Mouse (Mus musculus): ENCODE data around the gene Smad6. TPM values are rescaled to one million over a fixed set of nuclear protein-coding genes. Genes with fewer than 3 reads are reported as not detected.
A peak's percentile ranks its signal among the peaks of the same experiment; 100 is the strongest.

The Smad6 gene
- polyA plus RNA-seq, 1 experiment from 2014 or later = 13.4 TPM

GRCm38 (mm10) chr9:63989214-63989613, 32.6 kb downstream of the Smad6 start:
- Histone ChIP-seq H3K36me3 (ENCODE audit: insufficient read depth, low read length) (peaks cover 8% of the 10 kb centered on the region; the same call in 1 of the 2 replicates), H3K9me3 (ENCODE audit: low read length) (no peaks in the 10 kb centered on the region), H3K4me2 (replicated peaks; ENCODE audit: low read depth, low read length) (no peak overlapping the region), H3K4me1 (ENCODE audit: insufficient read depth, low read depth, low read length) (peaks cover 19% of the 10 kb centered on the region), H3K27ac (ENCODE audit: low read length) (no peak overlapping the region; the same call in 1 of the 2 replicates), H3K27me3 (replicated peaks; ENCODE audit: insufficient read depth, low read length) (no peaks in the 10 kb centered on the region), H3K4me3 (ENCODE audit: low read depth, low read length) (no peak overlapping the region), H3K9ac (replicated peaks; ENCODE audit: low read depth) (no peak overlapping the region)
- WGBS = 50% methylated on average over 12 of the region's 12 CpGs
- DNase-seq (ENCODE audit: low spot score) = peak; percentile 62
- no peak for TF ChIP-seq CTCF (IDR thresholded peaks at IDR 0.05)
- ATAC-seq = peak; percentile 46

DNA sequence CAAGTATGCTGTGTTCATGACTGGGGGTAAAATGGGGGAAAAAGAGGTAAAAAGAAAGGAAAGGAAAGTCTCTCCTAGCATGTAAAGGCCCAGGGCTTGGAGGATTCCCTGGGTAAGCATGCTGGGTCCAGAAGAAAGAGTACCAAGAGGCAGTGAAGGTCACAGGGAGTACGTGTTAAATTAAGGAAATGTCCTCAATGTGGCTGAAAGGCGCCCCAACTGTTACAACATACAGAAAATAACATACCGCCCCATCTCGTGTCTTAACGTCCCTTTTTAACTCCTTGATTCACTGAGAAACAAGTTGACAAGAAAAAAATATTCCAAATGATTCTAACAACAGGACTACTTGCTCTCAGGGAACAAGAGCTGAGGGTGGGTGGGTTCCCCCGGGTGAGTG, 36.7 kb downstream of the Smad6 start:
- peaks cover 30% of the 10 kb centered on the region for H3K4me1 ChIP-seq (ENCODE audit: insufficient read depth, low read depth, low read length)
- 13% methylated on average over 6 of the region's 6 CpGs for WGBS
- no peak overlapping the region for H3K9ac ChIP-seq (replicated peaks; ENCODE audit: low read depth)
- TF ChIP-seq EP300 (IDR thresholded peaks at IDR 0.05) (peak; percentile 33; the same call in 1 of the 2 replicates), CTCF (IDR thresholded peaks at IDR 0.05) (no peak)
- 0 out of 2 replicates have a peak, but pooled peaks cover 4% of the 10 kb centered on the region for H3K36me3 ChIP-seq (ENCODE audit: insufficient read depth, low read length)
- no peaks in the 10 kb centered on the region for H3K27me3 ChIP-seq (replicated peaks; ENCODE audit: insufficient read depth, low read length)
- DNase-seq (ENCODE audit: low spot score) (peak; percentile 77), ATAC-seq (no peak)
- no peaks in the 10 kb centered on the region for H3K9me3 ChIP-seq (ENCODE audit: low read length)
- no peak overlapping the region for H3K4me3 ChIP-seq (ENCODE audit: low read depth, low read length)
- peak overlapping the region; percentile 90 for H3K27ac ChIP-seq (ENCODE audit: low read length)
- peak overlapping the region; percentile 5; the same call in 1 of the 2 replicates for H3K4me2 ChIP-seq (replicated peaks; ENCODE audit: low read depth, low read length)

DNA sequence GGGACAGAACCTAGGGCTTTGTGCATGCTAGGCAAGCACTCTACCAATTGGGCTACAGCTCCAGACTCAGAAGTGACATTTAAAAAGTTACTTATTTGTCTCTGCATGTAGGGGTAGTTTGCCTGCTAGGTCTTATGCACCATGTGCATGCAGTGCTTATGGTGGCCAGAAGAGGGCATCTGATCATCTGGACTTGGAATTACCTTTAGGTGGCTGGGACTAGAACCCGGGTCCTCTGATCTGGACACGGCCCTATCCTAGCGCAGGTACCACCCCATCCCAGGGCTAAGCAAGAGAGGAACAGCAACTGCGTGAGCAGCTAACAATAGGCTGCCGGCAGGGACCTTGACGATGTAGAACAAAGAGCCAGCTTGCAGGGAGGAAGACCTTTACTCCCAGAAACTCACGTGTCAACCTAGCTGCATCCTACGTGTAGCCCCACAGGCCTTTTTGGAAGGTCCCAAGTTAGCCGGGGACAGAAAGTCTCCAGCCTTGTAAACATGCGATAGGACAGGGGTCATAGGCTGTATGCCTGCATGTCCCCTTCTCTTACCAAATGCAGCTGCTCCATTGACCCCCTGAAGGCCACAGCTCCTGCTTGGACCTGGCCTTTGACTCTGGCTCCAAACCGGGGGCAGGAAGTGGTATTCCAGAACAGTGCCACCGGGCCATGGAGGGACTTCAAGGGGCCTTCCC, 38.8 kb downstream of the Smad6 start:
- Histone ChIP-seq H3K4me3 (ENCODE audit: low read depth, low read length) (no peak overlapping the region), H3K4me2 (replicated peaks; ENCODE audit: low read depth, low read length) (no peak overlapping the region), H3K9ac (replicated peaks; ENCODE audit: low read depth) (no peak overlapping the region), H3K27ac (ENCODE audit: low read length) (peak overlapping the region; percentile 90), H3K27me3 (replicated peaks; ENCODE audit: insufficient read depth, low read length) (no peaks in the 10 kb centered on the region), H3K4me1 (ENCODE audit: insufficient read depth, low read depth, low read length) (peaks cover 36% of the 10 kb centered on the region), H3K9me3 (ENCODE audit: low read length) (no peaks in the 10 kb centered on the region), H3K36me3 (ENCODE audit: insufficient read depth, low read length) (0 out of 2 replicates have a peak, but pooled peaks cover 4% of the 10 kb centered on the region)
- WGBS = 73% methylated on average over 12 of the region's 12 CpGs
- ATAC-seq (no peak), DNase-seq (ENCODE audit: low spot score) (no peak)
- no peak for TF ChIP-seq EP300 (IDR thresholded peaks at IDR 0.05)
- TF ChIP-seq CTCF (IDR thresholded peaks at IDR 0.05) = peak; percentile 71

- Histone ChIP-seq H3K36me3 (ENCODE audit: insufficient read depth, low read length) (0 out of 2 replicates have a peak, but pooled peaks cover 4% of the 10 kb centered on the region), H3K4me3 (ENCODE audit: low read depth, low read length) (no peak overlapping the region), H3K27me3 (replicated peaks; ENCODE audit: insufficient read depth, low read length) (no peaks in the 10 kb centered on the region), H3K4me1 (ENCODE audit: insufficient read depth, low read depth, low read length) (peaks cover 42% of the 10 kb centered on the region), H3K4me2 (replicated peaks; ENCODE audit: low read depth, low read length) (no peak overlapping the region), H3K9me3 (ENCODE audit: low read length) (no peaks in the 10 kb centered on the region), H3K27ac (ENCODE audit: low read length) (no peak overlapping the region), H3K9ac (replicated peaks; ENCODE audit: low read depth) (no peak overlapping the region)
- no peak for ATAC-seq
- no peak for TF ChIP-seq EP300 (IDR thresholded peaks at IDR 0.05)
- no peak for TF ChIP-seq CTCF (IDR thresholded peaks at IDR 0.05)
- no peak for DNase-seq (ENCODE audit: low spot score)
- 74% methylated on average over 4 of the region's 4 CpGs for WGBS
These were observed 39.9 kb downstream of the Smad6 start for GRCm38 (mm10) chr9:63981912-63982311.

GRCm38 (mm10) chr9:63981371-63981770, 40.5 kb downstream of the Smad6 start:
- TF ChIP-seq EP300 (IDR thresholded peaks at IDR 0.05) = no peak
- no peak for TF ChIP-seq CTCF (IDR thresholded peaks at IDR 0.05)
- 0 out of 2 replicates have a peak, but pooled peaks cover 4% of the 10 kb centered on the region for H3K36me3 ChIP-seq (ENCODE audit: insufficient read depth, low read length)
- H3K9me3 ChIP-seq (ENCODE audit: low read length) = no peaks in the 10 kb centered on the region
- no peak overlapping the region for H3K4me3 ChIP-seq (ENCODE audit: low read depth, low read length)
- DNase-seq (ENCODE audit: low spot score) = no peak
- 70% methylated on average over 4 of the region's 4 CpGs for WGBS
- H3K27ac ChIP-seq (ENCODE audit: low read length) = no peak overlapping the region
- ATAC-seq = no peak
- H3K9ac ChIP-seq (replicated peaks; ENCODE audit: low read depth) = no peak overlapping the region
- H3K27me3 ChIP-seq (replicated peaks; ENCODE audit: insufficient read depth, low read length) = no peaks in the 10 kb centered on the region
- H3K4me2 ChIP-seq (replicated peaks; ENCODE audit: low read depth, low read length) = no peak overlapping the region
- H3K4me1 ChIP-seq (ENCODE audit: insufficient read depth, low read depth, low read length) = peaks cover 43% of the 10 kb centered on the region

DNA sequence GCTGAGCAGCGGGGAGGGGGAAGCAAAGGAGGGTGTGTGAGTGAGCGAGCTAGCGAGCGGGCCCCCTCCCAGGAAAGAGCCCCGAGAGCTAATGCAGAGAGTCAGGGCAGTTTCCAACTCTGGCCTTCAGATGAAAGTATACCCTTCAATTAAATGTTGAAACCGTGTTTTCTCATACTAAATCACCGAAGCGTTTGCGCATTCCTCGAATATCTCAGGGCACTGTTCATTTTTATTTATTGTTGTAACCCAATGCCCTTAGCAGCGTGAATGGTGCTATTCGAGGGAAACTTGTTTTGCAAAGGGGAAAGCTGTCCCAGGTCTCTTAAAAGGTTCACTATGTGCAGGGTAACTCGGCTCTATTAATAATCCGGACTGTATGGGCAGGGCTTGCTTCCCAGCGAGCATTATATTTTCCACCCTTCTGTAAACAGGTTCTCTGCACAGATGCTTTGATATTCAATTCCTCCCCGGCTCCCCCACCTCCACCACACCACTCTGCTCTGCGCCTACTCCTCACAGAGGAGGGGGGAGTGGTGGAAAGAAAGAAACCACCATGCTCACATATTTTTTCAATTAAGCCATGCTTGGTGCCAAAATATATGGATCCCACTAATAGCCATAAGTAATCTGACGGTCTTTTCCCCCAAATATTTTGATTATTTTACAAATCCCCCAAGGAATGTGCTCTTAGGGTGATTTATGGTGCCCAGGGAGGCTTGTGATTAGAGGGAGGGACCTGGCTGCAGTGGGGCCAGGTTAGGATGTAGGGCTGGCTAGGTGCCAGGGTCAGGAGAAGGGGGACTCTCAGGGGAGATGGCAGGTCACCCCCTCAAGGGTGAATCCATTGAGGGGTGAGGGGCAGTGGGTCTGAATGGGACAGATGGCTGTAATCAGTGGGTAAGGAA, 41.4 kb downstream of the Smad6 start:
- DNase-seq (ENCODE audit: low spot score) = no peak
- Histone ChIP-seq H3K27ac (ENCODE audit: low read length) (peak overlapping the region; percentile 49), H3K4me1 (ENCODE audit: insufficient read depth, low read depth, low read length) (peaks cover 43% of the 10 kb centered on the region), H3K9me3 (ENCODE audit: low read length) (no peaks in the 10 kb centered on the region), H3K4me2 (replicated peaks; ENCODE audit: low read depth, low read length) (no peak overlapping the region; the same call in 1 of the 2 replicates), H3K9ac (replicated peaks; ENCODE audit: low read depth) (no peak overlapping the region), H3K27me3 (replicated peaks; ENCODE audit: insufficient read depth, low read length) (no peaks in the 10 kb centered on the region), H3K36me3 (ENCODE audit: insufficient read depth, low read length) (0 out of 2 replicates have a peak, but pooled peaks cover 4% of the 10 kb centered on the region), H3K4me3 (ENCODE audit: low read depth, low read length) (no peak overlapping the region)
- TF ChIP-seq CTCF (IDR thresholded peaks at IDR 0.05) (no peak), EP300 (IDR thresholded peaks at IDR 0.05) (no peak)
- WGBS = 23% methylated on average over 18 of the region's 18 CpGs
- no peak for ATAC-seq

All from lung, postnatal 0 days (tissue).